Mouse (Mus musculus) heart, postnatal 0 days (tissue): ENCODE data around the gene B4galt1. TPM values are rescaled to one million over a fixed set of nuclear protein-coding genes. Genes with fewer than 3 reads are reported as not detected.

Experiments
- ATAC-seq: fragments of 200-750 bp; cut with Nextera tagmentation; 2 replicates; pipeline ENCODE4 v1.8.0; 2017; ENCODE audit warnings: low read depth, moderate number of reproducible peaks, moderate library complexity; ENCODE audit not compliant: insufficient read depth
- DNase-seq: peaks from one replicate; pipeline ENCODE4 v3.0.0-alpha.2; 2016; ENCODE audit warnings: low spot score
- H3K27ac ChIP-seq: fragments of 300-500 bp; sonication (generic); 2 replicates; pipeline ENCODE4 v1.5.1; 2014; ENCODE audit warnings: low read depth, mild to moderate bottlenecking
- H3K27me3 ChIP-seq: fragments of 300-500 bp; sonication (generic); 2 replicates; pipeline ENCODE4 v1.6.1; 2014; ENCODE audit warnings: low read length, mixed read lengths; ENCODE audit not compliant: control insufficient read depth, insufficient read depth
- H3K36me3 ChIP-seq: fragments of 300-500 bp; sonication (generic); replicated peaks from 2 replicates; pipeline ENCODE4 v1.6.1; 2014; ENCODE audit warnings: low read length, mixed read lengths; ENCODE audit not compliant: control insufficient read depth, insufficient read depth
- H3K4me1 ChIP-seq: fragments of 300-500 bp; sonication (generic); 2 replicates; pipeline ENCODE4 v1.6.1; 2014; ENCODE audit warnings: antibody characterized with exemption; ENCODE audit not compliant: control insufficient read depth, insufficient read depth
- H3K4me2 ChIP-seq: fragments of 300-500 bp; sonication (generic); 2 replicates; pipeline ENCODE4 v1.6.1; 2014; ENCODE audit warnings: low read depth, mild to moderate bottlenecking, low read length, moderate library complexity
- H3K4me3 ChIP-seq: fragments of 300-500 bp; sonication (generic); 2 replicates; pipeline ENCODE4 v1.5.1; 2014; ENCODE audit warnings: low read depth, low read length
- H3K9ac ChIP-seq: fragments of 300-500 bp; sonication (generic); replicated peaks from 2 replicates; pipeline ENCODE4 v1.6.1; 2014; ENCODE audit warnings: low read depth, low read length, mixed read lengths
- H3K9me3 ChIP-seq: fragments of 300-500 bp; sonication (generic); replicated peaks from 2 replicates; pipeline ENCODE4 v1.6.1; 2016; ENCODE audit warnings: low read length; ENCODE audit not compliant: control insufficient read depth
- CTCF ChIP-seq: IDR thresholded peaks from 2 replicates; pipeline ENCODE4 v1.5.1; 2016; ENCODE audit warnings: antibody characterized with exemption, control low read depth, low read depth
- EP300 ChIP-seq: IDR thresholded peaks from 2 replicates; pipeline ENCODE4 v1.6.1; 2016; ENCODE audit warnings: antibody characterized with exemption, low read depth
- WGBS: fragments of 180-500 bp; shearing (Covaris S2); extraction: QIAGEN DNeasy Blood & Tissue Kit; methylation state at CpG from one replicate; pipeline ENCODE4 v1.1.7; 2014; 5-methylcytosine and 5-hydroxymethylcytosine counted together
- polyA plus RNA-seq: library from polyadenylated mRNA; unstranded; fragments of >200 nt; fragmentation: Nextera tagmentation; extraction: Ambion mirVana; gene quantifications from 2 replicates; pipeline ENCODE4 v1.2.1, GENCODE M21; 2015
- total RNA-seq: library from RNA; depleted of rRNA; stranded (reverse); fragments of >200 nt; gene quantifications from 2 replicates; pipeline ENCODE4 v1.2.3, GENCODE M21; 2014; ENCODE audit warnings: low replicate concordance

Gene B4galt1
- total and polyA plus RNA-seq, 2 experiments from 2014 or later: 49.6 to 125 TPM

GRCm38 (mm10) chr4:40876814-40877371 is 23.1 kb upstream of the B4galt1 start:
- Histone ChIP-seq H3K27me3 (no peaks in the 10 kb centered on the region), H3K4me3 (no peak overlapping the region), H3K4me2 (peak overlapping the region; percentile 48), H3K27ac (peak overlapping the region; percentile 80), H3K36me3 (no peaks in the 10 kb centered on the region), H3K9ac (no peak overlapping the region), H3K4me1 (peaks cover 32% of the 10 kb centered on the region), H3K9me3 (no peaks in the 10 kb centered on the region)
- TF ChIP-seq CTCF: no peak
- TF ChIP-seq EP300: no peak
- DNase-seq: peak; percentile 84
- WGBS: 7% methylated on average over 12 of the region's 12 CpGs
- peak; percentile 59 for ATAC-seq

GRCm38 (mm10) chr4:40875842-40876241 is 22.0 kb upstream of the B4galt1 start:
- Histone ChIP-seq H3K36me3 (no peaks in the 10 kb centered on the region), H3K4me1 (peaks cover 32% of the 10 kb centered on the region), H3K9ac (no peak overlapping the region), H3K4me2 (no peak overlapping the region), H3K4me3 (no peak overlapping the region), H3K9me3 (no peaks in the 10 kb centered on the region), H3K27me3 (no peaks in the 10 kb centered on the region), H3K27ac (no peak overlapping the region; the same call in 1 of the 2 replicates)
- ATAC-seq: no peak
- no peak for TF ChIP-seq EP300
- no peak for TF ChIP-seq CTCF
- DNase-seq: no peak
- WGBS: 88% methylated on average over 20 of the region's 20 CpGs

GRCm38 (mm10) chr4:40874794-40875552 is 21.2 kb upstream of the B4galt1 start:
- H3K36me3 ChIP-seq: no peaks in the 10 kb centered on the region
- no peak overlapping the region for H3K4me2 ChIP-seq
- 72% methylated on average over 5 of the region's 5 CpGs for WGBS
- DNase-seq: no peak
- H3K9ac ChIP-seq: no peak overlapping the region
- H3K9me3 ChIP-seq: no peaks in the 10 kb centered on the region
- ATAC-seq: no peak
- no peak overlapping the region for H3K27ac ChIP-seq
- no peaks in the 10 kb centered on the region for H3K27me3 ChIP-seq
- H3K4me3 ChIP-seq: no peak overlapping the region
- H3K4me1 ChIP-seq: peaks cover 32% of the 10 kb centered on the region
- TF ChIP-seq CTCF (no peak), EP300 (no peak)

- Histone ChIP-seq H3K9me3 (no peaks in the 10 kb centered on the region), H3K27ac (peak overlapping the region; percentile 79), H3K4me3 (no peak overlapping the region), H3K36me3 (no peaks in the 10 kb centered on the region), H3K9ac (no peak overlapping the region), H3K4me1 (peaks cover 35% of the 10 kb centered on the region), H3K4me2 (no peak overlapping the region), H3K27me3 (no peaks in the 10 kb centered on the region)
- ATAC-seq (peak; percentile 71), DNase-seq (peak; percentile 71)
- 28% methylated on average over 6 of the region's 6 CpGs for WGBS
- TF ChIP-seq CTCF (no peak), EP300 (no peak)
Observed at GRCm38 (mm10) chr4:40874151-40874600, 20.4 kb upstream of the B4galt1 start.

- WGBS: 48% methylated on average over 2 of the region's 2 CpGs
- TF ChIP-seq CTCF (no peak), EP300 (no peak)
- Histone ChIP-seq H3K4me1 (peaks cover 42% of the 10 kb centered on the region), H3K4me3 (no peak overlapping the region), H3K9me3 (no peaks in the 10 kb centered on the region), H3K9ac (no peak overlapping the region; the same call in 1 of the 2 replicates), H3K36me3 (no peaks in the 10 kb centered on the region), H3K27ac (peak overlapping the region; percentile 79), H3K27me3 (no peaks in the 10 kb centered on the region), H3K4me2 (no peak overlapping the region)
- DNase-seq: peak; percentile 60
- ATAC-seq: peak; percentile 22; the same call in 1 of the 2 replicates
Observed at GRCm38 (mm10) chr4:40873320-40873719, 19.5 kb upstream of the B4galt1 start.
